Mouse (Mus musculus): ENCODE measurements at regions not wholly inside any gene's neighbourhood (a gene's known extent, or its start where the extent isn't known, plus 50 kb on each side); places are given as distances from the start of the nearest gene placed in this dataset.

GRCm38 (mm10) chr3:38783711-38784110 is 103.0 kb upstream of the Fat4 start:
- TF ChIP-seq CTCF (IDR thresholded peaks at IDR 0.05; ENCODE audit: borderline replicate concordance, control insufficient read depth, extremely low read depth, insufficient read depth, low read length, poor library complexity) (no peak), POLR2A (IDR thresholded peaks at IDR 0.05; ENCODE audit: control insufficient read depth, extremely low read depth, insufficient read depth, low read length, poor library complexity) (no peak)

Data from thymus, adult 2 months (tissue).